Mouse (Mus musculus) T-helper 17 cell (primary cell): ENCODE measurements around the gene Hadhb.

Experiments
- in situ Hi-C, 2 experiments: fragments of 300-600 bp; cut with MboI, MseI; formaldehyde crosslinking; loops; 1 replicate in 1 of 2; 2 replicates in 1 of 2; pipeline ENCODE4 v1.15.1; 2025; ENCODE audit warnings: high pct_unique_total_duplicates in 2 of 2

Hadhb gene

DNA sequence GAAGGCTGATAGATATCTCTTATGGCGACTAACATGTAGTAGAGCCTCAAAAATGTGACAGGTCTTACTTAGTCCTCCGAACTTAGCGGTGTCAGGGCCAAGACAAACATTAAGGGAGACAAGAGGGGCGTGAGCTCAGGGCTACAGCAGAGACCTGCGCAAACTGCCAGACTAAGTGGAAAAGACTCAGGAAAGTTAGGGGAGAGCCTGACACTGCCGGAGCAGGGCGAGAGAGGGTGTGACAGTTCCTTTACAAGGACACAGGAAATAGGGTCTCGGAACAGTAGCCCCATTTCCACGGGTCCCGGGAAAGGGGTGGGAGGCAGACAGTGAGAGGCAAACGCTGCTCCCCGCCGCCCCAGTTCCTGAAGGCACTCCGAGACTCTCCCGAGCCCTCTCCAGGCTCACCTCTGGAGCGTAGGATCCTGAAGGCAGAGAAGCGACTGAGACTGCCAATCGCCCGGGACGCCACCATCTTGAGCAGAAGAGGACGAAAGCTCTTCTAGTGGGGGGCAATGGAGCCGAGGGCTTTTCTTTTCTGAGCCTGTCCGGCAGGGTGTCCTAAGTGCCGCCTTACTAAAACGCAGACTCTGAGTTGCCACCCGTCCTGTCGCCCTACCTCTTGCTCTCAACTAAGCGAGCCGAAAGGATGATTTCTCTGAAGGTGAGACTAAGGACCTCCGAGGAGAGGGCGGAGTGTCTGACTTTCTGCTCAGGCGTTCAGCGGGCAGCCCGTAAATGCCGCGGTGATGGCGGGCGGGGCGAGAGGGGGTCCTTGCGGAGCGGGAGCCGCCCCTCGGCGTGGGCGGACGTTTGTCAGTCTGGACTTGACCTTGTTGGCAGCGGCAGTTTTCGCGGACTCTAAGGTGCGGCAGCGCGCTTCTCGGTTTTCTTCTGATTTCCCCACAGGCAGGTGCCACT lies at the start of gene Hadhb, which contains the start of gene Hadha:
Gene Hadhb, plus strand, starts transcription at position 775 of the 921 bp plus-strand sequence.
Gene Hadha, minus strand, starts transcription at position 689 of the 921 bp plus-strand sequence.
- in situ Hi-C loops, result loop anchor here in 1 of 2 experiments (5.0 kb wide), 1 partner anchor 83 kb away; no protein-coding TSS in a partner anchor

DNA sequence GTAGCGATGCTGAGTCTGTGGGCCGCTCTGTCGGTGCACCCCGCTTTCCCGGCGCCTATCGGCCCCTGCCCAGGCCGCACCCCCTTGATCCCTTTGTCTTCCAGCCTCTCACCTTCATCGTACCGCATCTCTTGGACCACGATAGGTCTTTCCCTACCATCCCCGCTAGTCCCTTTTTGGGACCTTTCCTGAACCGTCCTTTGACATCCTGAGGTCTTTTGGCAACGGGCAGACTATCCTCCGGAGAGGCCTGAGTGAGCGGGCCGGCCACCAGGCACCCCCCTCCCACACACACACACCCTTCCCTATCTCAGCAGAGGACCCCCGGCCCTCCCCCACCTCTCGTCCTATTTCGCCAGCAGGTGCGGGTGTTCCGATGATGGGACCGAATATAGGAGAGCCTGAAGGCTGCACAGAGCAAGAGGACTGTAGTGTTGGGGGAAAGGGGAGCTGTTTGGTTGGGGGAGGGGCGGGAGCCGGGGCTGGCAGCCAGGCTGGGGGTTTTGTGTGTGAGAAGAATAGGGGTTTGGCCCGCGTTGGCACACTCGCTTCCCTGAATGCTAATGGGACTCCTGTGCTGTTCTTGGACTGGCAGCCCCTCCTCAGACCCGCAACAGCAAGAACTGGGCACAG lies 49.3 kb upstream of the Hadhb start, which contains the start of gene 3110082J24Rik:
Gene 3110082J24Rik, minus strand, starts transcription at position 419 of the 633 bp plus-strand sequence.
- in situ Hi-C loops, result loop anchor here in 1 of 2 experiments (10.0 kb wide), 1 partner anchor 631 kb away; the partner anchor contains the start of gene Mnx1

DNA sequence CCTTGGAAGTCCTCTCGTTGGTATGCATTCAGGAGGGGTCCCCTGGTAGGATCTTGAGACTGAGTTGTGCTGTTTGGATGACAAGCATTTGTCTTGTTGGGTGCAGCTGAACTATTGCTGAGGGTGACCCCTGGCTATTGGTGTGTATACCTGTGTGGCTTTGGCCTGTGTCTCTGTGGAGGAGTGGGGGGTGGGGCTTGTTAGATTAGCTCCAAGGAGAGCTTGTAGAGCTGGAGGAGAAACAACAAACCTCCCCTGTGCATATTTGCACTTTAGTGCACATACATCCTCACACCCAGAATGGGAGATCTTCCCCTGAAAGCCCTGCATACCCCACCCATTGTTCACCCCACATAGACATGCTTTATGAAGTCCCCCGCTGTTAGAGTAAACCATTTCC lies 48.3 kb upstream of the Hadhb start:
- in situ Hi-C loops, result loop anchor here in 1 of 2 experiments (10.0 kb wide), 1 partner anchor 632 kb away; the partner anchor contains the start of gene Mnx1

DNA sequence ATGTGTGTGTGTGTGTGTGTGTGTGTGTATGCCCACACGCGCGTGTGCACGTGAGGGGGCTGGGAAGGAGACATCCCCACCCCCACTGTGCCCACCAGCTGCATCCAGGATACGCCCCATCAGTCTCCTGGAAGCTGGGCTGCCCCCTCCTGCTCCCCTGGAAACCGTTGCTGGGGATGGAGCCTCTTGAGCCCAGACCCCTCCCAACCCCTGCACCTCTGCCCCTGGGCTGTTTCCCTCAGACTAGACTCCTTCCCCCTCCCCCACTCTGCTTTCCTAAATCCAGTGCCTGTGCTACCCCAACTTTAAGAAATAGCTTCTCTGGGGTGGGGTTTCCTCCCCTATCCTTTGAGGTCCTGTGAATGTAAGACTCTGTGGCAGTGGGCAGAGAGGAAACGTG lies 47.9 kb upstream of the Hadhb start:
- in situ Hi-C loops, result loop anchor here in 1 of 2 experiments (10.0 kb wide), 1 partner anchor 632 kb away; the partner anchor contains the start of gene Mnx1

DNA sequence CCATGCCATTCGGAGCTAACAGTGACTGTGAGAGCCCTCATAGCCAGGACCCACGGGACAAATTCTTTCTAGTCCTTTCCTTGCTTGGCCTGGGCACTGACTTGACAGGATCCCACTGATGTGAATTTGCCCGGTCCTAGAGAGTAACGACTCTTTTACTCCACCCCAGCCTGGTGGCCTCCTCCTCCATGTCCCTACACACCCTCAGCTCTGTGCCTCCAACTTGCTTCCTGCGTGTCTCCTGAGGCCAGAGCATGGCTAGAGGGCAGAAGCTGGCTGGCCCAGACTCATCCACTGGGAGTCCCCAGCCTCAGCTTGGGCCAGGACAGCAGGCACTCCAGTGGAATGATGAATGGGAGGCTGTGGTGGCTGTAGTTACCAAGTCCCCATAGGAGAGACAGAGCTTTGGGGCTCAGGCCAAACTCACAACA lies 47.4 kb upstream of the Hadhb start:
- in situ Hi-C loops, result loop anchor here in 1 of 2 experiments (10.0 kb wide), 1 partner anchor 633 kb away; the partner anchor contains the start of gene Mnx1

DNA sequence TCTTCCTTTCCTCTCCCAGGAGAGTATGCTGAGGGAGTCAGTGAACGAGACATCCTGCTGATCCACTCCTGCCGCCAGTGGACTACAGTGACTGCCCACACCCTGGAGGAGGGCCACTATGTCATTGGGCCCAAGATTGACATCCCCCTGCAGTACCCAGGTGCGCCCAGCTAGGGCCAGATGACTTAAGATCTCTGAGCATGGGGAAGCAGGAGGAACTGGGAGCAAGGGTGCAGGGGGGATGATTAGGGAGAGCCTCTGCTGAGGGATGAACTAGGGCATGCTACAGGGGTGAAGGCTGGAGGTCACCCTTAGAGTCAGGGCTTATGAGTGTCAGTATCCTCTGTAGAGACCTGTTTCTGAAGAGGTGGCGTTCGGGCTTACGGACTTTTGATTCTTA lies 46.8 kb upstream of the Hadhb start:
- in situ Hi-C loops, result loop anchor here in 1 of 2 experiments (10.0 kb wide), 1 partner anchor 633 kb away; the partner anchor contains the start of gene Mnx1

DNA sequence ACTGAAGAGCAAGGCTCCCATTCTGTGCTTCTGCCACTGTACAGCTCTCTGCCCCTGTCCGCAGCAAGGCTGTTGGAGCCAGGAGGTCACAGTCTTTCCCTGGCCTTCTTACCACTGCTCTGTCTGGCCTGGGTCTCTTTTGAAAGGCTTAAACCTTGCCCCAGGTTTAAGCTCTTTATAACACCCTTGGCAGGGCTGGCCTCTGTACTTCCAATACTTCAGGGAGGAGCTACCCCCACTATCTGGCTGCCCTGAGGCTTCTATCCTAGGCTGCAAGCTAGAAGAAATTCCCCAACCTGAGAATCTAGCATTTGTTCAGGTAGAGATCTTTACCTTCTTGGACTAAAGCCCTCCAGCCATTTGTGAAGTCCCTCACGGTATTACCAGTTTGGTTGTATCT lies 45.1 kb upstream of the Hadhb start:
- in situ Hi-C loops, result loop anchor here in 1 of 2 experiments (10.0 kb wide), 1 partner anchor 635 kb away; the partner anchor contains the start of gene Mnx1

DNA sequence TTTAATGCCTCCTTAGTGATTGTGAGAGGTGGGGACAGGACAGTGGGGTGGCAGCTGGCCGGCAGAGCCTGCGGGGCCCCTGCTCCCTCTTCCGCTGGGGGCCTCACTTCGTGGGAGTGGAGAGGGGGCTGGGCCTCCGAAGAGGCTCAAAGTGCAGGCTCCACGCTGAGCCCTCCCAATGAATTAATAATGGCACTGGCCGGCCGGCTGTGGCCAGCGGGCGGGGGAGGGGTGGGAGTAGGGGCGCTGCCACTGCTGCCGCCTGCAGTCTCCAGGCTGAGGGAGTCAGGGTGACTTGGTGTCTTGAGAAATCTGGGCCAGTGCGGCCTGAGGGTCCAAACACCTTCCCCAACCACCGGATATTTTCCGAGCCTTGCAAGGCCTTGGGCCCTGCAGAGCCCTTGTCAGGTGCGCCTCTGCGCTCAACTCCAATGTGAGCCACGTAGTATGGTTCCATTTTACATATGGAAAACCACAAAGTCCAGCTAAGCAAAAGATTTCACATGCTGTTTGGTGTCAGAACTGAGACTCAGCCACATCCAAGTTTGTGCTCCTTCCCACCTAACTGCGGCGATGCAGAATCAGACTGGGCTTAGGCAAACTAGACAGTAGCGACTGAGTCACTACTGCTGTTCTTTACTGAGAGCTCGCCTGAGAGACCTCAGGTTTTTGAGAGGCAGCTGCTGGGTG lies 44.5 kb upstream of the Hadhb start:
- in situ Hi-C loops, result no loop called here

DNA sequence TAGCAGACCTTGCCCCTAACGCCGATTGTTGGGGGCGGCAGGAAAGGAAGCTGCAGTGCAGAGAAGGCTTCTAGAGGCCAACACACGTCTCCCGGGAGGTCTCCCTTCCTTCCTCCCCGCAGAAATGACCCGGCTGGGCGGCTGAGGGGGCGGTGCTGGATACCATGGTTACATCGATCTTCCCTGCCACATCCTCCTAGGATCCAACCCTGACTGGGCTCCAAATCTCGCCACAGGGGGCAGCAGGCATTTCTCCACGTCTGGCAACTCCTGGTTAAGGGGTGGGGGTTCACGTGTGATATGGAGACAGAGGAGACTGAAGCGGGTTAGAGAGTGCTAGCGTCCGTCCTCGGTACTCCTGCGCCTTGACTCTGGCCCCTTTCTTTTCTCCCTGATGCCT lies 43.9 kb upstream of the Hadhb start:
- in situ Hi-C loops, result no loop called here

DNA sequence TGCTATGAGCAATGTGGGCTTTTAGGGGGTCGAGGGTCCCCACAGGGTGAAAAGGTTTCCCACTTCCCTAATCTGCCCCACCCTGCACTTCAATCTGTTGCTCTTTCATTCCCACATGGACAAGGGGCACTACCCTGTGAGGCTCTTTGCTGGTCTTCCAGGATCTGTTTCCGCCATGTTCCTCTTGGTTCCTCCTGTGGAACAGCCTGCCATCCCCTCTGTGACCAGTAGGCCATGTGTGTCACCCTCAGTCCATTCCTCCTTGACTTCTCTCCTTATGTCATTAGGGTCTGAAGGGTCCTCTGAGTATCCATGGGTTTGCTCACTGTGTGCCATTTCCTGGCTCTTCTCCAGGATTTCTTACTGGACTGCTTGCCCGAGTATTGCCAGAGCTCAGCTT lies 43.3 kb upstream of the Hadhb start:
- in situ Hi-C loops, result no loop called here

DNA sequence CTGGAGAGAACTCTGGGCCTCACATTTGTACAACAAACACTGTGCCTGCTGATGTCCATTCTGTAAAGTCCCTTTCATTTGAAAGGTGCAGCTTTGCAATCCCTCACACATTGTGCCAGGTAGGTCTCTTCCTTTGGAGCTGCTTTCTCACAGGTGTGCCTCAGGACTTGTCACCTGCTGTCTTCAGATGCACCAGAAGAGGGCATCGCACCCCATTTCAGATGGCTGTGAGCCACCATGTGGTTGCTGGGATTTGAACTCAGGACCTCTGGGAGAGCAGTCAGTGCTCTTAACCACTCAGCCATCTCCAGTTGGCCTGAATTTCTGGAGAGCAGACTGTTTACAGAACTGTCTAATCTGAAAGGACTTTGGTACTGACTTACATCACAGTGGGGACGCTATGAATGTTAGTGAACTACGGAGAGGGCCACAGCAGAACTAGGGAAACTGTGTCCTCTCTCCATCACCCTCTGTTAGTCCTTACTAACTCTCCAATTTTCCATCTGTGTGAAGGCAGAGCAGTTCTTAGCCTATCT lies 42.4 kb upstream of the Hadhb start:
- in situ Hi-C loops, result no loop called here

DNA sequence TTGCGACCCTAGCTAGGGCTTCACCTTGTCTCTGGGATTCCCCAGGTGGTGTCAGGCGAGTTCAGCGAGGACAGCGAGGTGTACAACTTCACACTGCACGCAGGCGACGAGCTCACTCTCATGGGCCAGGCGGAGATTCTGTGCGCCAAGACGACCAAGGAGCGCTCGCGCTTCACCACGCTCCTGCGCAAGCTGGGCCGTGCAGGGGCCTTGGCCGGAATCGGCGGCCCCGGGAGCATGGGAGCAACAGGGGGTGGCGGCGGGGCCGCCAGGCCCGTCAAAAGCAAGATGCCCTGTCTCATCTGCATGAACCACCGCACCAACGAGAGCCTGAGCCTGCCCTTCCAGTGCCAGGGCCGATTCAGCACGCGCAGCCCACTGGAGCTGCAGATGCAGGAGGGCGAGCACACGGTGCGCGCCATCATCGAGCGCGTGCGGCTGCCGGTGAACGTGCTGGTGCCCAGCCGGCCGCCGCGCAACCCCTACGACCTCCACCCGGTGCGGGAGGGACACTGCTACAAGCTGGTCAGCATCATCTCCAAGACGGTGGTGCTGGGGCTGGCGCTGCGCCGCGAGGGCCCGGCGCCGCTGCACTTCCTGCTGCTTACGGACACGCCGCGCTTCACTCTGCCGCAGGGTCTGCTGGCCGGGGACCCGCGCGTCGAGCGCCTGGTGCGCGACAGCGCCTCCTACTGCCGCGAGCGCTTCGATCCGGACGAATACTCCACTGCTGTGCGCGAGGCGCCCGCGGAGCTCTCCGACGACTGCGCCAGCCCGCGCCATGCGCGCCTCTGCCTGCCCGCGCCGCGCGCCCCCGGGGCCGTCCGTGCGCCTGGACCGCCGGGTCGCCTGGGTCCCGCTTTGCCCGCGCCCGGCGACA lies 40.9 kb upstream of the Hadhb start:
- in situ Hi-C loops, result no loop called here

DNA sequence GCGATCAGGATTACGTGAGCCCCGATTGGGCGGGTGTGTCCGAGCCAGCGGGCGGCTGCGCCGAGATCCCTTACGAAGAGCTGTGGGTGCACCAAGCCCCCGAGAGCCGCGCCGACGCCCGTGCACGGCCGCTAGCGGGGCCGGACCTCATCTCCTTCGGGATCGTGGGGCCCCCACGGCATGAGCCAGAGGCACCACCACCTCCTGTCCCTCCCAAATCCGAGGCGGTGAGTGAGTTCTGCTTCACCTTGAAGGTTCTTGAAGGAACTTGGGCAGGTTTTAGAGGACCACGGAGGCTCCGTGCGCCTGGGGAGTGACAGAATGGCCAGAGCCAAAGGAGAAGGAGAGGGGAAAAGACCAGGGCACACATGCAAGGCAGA lies 40.3 kb upstream of the Hadhb start:
- in situ Hi-C loops, result loop anchor here (5.0 kb wide), 1 partner anchor 228 kb away; no protein-coding TSS in a partner anchor

DNA sequence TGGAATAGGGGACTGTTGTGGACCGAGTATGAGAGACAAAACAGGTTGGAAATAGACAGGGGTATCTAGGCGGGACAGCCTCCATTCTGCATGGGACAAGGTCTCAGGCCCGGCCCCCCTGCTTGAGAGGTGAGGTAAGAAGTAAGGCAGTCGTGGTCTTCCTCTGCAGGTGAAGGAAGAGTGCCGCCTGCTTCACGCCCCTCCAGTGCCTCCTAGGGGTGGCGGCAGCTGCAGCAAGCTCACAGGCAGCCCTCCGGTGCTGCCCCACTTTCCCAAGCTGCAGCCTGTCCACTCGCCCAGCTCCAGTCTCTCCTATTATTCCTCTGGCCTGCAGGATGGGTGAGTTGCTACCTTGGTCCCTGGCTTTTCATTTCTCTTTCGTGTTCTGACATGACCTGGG lies 39.3 kb upstream of the Hadhb start:
- in situ Hi-C loops, result loop anchor here (5.0 kb wide), 1 partner anchor 227 kb away; no protein-coding TSS in a partner anchor

DNA sequence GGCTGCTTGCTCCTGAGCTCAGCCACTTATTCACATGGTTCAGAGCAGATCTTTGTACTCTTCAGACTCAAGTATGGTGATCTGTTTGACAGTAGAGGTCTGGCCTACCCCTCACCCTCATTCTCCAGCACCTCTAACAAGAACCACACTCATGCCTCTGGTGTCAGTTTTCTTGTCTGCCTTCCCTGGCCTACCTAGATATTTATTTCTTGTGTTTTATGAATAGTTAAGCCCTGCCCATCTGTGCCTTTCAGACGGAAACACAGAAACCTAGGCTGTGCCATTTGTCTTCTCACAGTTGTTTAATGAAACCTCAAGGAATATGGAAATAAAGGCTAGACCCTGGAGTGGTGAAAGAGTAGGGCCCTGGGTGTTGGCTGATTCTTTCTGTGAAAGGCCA lies 37.0 kb upstream of the Hadhb start:
- in situ Hi-C loops, result loop anchor here (5.0 kb wide), 1 partner anchor 224 kb away; no protein-coding TSS in a partner anchor

DNA sequence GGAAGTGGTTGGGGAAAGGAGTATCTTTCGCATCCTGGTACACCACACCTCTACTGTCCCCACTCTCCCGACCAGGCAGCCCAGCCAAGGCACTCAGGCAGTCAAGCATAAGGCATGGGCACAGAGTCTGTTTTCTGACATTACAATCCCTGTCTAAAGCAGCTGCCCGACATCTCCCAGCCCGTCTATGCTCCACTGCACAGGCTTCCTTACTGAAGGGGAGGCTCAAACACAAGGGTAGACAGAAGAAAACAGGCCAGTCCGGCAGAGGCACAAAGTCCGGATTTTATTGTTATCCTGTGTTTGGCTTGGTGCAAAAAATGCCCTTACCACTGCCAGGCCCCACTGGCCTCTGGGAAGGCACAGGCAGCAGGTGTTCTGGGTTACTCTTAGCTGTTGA lies 35.9 kb upstream of the Hadhb start:
- in situ Hi-C loops, result loop anchor here (5.0 kb wide), 1 partner anchor 223 kb away; no protein-coding TSS in a partner anchor

DNA sequence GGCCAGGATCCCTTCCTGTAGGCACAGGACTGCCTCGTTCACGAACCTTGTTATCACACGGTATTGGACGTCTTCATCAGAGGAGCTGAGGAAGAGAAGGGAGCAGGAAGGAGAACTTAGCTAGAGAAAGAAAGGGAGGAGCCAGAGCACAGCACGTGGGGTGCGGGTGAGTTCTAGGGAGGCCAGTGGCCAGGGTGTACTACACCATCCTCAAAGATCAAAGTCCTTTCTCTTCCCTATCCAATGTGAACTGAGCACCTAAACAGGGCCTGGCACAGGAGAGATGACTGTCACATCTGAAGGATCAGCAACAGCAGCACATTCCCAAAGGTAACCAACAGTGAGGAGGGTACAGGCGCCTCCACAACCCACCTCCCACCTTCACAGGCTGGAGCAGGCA lies 34.9 kb upstream of the Hadhb start:
- in situ Hi-C loops, result no loop called here

DNA sequence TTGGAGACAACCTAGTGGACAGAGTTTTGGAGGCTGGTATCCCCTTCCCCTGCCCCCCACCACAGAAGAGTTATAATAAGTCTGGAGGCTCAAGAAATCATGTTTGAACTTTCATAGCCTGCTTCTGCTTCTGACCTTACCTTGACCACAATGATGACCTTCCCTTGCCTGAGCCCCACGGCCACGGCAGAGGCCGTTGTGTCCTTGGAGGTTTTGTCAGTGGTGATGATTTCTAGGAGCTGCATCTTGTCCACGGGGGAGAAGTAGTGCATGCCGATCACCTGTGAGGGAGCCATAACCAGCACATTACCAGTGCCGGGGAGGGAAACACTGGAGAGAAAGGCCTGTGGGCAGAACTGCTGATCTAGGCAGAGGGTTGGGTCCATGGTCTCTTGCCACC lies 32.6 kb upstream of the Hadhb start:
- in situ Hi-C loops, result no loop called here

DNA sequence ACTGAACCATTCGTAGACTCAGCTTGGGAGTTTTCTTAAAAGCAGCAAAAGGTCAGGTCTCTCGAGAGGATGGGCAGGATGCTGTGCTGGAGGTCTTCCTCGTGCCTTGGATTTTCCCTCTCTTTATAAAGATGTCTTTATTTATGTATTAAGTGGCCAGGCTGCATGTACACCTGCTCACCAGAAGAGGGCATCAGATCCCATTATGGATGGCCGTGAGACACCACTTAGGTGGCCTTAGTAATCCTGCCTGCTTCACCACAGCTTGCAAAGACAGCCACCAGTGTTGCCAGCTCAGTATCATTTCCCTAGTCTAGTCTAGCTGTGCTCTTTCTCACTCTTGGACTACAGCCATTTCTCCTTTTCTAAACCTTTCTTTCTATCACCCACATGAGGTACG lies 29.5 kb upstream of the Hadhb start:
- in situ Hi-C loops, result no loop called here

DNA sequence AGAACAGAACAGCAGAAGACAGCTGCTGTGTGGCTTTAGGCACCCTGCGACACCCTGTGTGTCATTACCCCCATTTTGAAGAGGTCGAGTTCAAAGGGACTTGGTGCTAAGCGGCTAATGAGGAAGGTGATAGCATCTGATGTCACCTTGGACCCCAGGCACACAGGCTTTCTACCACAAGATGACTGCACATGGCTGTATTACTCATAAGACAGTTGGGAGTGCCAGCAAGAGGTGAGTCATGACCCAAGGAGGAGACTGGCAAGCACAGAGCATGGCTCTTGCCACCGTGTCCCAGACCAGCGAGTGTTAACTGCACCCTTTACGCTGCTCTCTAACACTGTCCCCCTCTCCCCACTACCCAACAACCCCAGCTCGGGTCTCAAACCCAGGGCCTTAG lies 28.3 kb upstream of the Hadhb start:
- in situ Hi-C loops, result no loop called here
